Mouse (Mus musculus) liver, adult 2 months (tissue): Measurements from ENCODE around the gene Nfix. TPM values are rescaled to one million over a fixed set of nuclear protein-coding genes. Genes with fewer than 3 reads are reported as not detected.
A peak's percentile ranks its signal among the peaks of the same experiment; 100 is the strongest.

Experiments used
- DNase-seq: peaks from one replicate; pipeline ENCODE4 v3.0.0-alpha.2; 2011; ENCODE audit warnings: low read depth, low spot score; ENCODE audit errors: extremely low read depth
- H3K27ac ChIP-seq: fragments of 200-500 bp; replicated peaks from 2 replicates; pipeline ENCODE4 v1.5.1; 2012; ENCODE audit warnings: low read depth, mild to moderate bottlenecking, control low read depth, inconsistent platforms, low read length; ENCODE audit not compliant: insufficient read depth
- H3K27me3 ChIP-seq: fragments of 200-500 bp; 2 replicates; pipeline ENCODE4 v1.6.1; 2012; ENCODE audit warnings: mild to moderate bottlenecking, moderate library complexity, low read length, inconsistent platforms; ENCODE audit not compliant: control insufficient read depth, insufficient read depth
- H3K36me3 ChIP-seq: fragments of 200-500 bp; 2 replicates; pipeline ENCODE4 v1.6.1; 2012; ENCODE audit warnings: low read length, inconsistent platforms; ENCODE audit not compliant: control insufficient read depth, insufficient read depth
- H3K4me1 ChIP-seq: fragments of 200-500 bp; 2 replicates; pipeline ENCODE4 v1.6.1; 2011; ENCODE audit warnings: low read length; ENCODE audit not compliant: control insufficient read depth, insufficient read depth
- H3K4me3 ChIP-seq: fragments of 200-500 bp; 2 replicates; pipeline ENCODE4 v1.5.1; 2011; ENCODE audit warnings: low read depth, mild to moderate bottlenecking, control low read depth, low read length, moderate library complexity; ENCODE audit not compliant: insufficient read depth
- H3K79me2 ChIP-seq: fragments of 200-500 bp; 2 replicates; pipeline ENCODE4 v1.6.1; 2012; ENCODE audit warnings: inconsistent platforms, mild to moderate bottlenecking, low read length, moderate library complexity; ENCODE audit not compliant: control insufficient read depth, insufficient read depth
- H3K9ac ChIP-seq: fragments of 200-500 bp; 2 replicates; pipeline ENCODE4 v1.6.1; 2012; ENCODE audit warnings: low read depth, mild to moderate bottlenecking, control low read depth, inconsistent platforms, low read length
- CTCF ChIP-seq: fragments of 200-500 bp; IDR thresholded peaks from 2 replicates; pipeline ENCODE4 v1.5.1; 2011; ENCODE audit warnings: low read depth, low read length, control low read depth
- POLR2A ChIP-seq: fragments of 200-500 bp; IDR thresholded peaks from 2 replicates; pipeline ENCODE4 v1.6.1; 2011; ENCODE audit warnings: low read length, control low read depth; ENCODE audit not compliant: insufficient read depth; ENCODE audit errors: extremely low read depth
- WGBS: fragments of 180-500 bp; shearing (Covaris S2); methylation state at CpG from one replicate; pipeline ENCODE4 v1.1.7; 2018; 5-methylcytosine and 5-hydroxymethylcytosine counted together
- polyA plus RNA-seq: library from polyadenylated mRNA; depleted of rRNA; stranded (reverse); fragments of >200 nt; gene quantifications from 2 replicates; pipeline ENCODE4 v1.2.3, GENCODE M21; 2012; rRNA removed
- total RNA-seq: library from RNA; depleted of rRNA; stranded (reverse); fragments of >200 nt; gene quantifications from 2 replicates; pipeline ENCODE4 v1.2.3, GENCODE M21; 2014; rRNA removed

Nfix gene
- total and polyA plus RNA-seq, 2 experiments, result 20.7 to 32.9 TPM

- Histone ChIP-seq H3K27me3 (no peaks in the 10 kb centered on the region), H3K4me3 (no peak overlapping the region), H3K4me1 (peaks cover 13% of the 10 kb centered on the region), H3K27ac (no peak overlapping the region), H3K36me3 (no peaks in the 10 kb centered on the region), H3K79me2 (no peaks in the 10 kb centered on the region), H3K9ac (no peak overlapping the region)
- 86% methylated on average over 9 of the region's 9 CpGs for WGBS
- TF ChIP-seq CTCF (no peak), POLR2A (no peak)
- DNase-seq, result no peak
Measured at GRCm38 (mm10) chr8:84653092-84653631, 147.0 kb downstream of the Nfix start.

- DNase-seq, result peak; percentile 78
- Histone ChIP-seq H3K79me2 (no peaks in the 10 kb centered on the region), H3K4me3 (no peak overlapping the region), H3K27ac (peak overlapping the region; percentile 71), H3K36me3 (no peaks in the 10 kb centered on the region), H3K9ac (no peak overlapping the region), H3K27me3 (no peaks in the 10 kb centered on the region), H3K4me1 (peaks cover 10% of the 10 kb centered on the region)
- 23% methylated on average over 3 of the region's 3 CpGs for WGBS
- 0 out of 2 replicates have a peak, but pooled peaks have one; percentile 9 for TF ChIP-seq POLR2A
- no peak for TF ChIP-seq CTCF
Measured at GRCm38 (mm10) chr8:84650213-84650612, 149.9 kb downstream of the Nfix start.

Other genes starting within 250 kb of the Nfix start
- gene Ier2, start 137.5 kb downstream of the Nfix start, total RNA-seq, result 13.1 and 15.6 TPM in 2 replicates
- 12.0 and 12.6 TPM in 2 replicates for gene Ier2, start 137.5 kb downstream of the Nfix start, polyA plus RNA-seq
- gene Trmt1, start 114.0 kb downstream of the Nfix start, total RNA-seq, result 20.7 and 27.3 TPM in 2 replicates
- gene Trmt1, start 114.0 kb downstream of the Nfix start, polyA plus RNA-seq, result 44.6 and 58.6 TPM in 2 replicates
- gene Nacc1, start 112.5 kb downstream of the Nfix start, total RNA-seq, result 5.3 and 8.0 TPM in 2 replicates
- gene Nacc1, start 112.5 kb downstream of the Nfix start, polyA plus RNA-seq, result 31.0 and 32.6 TPM in 2 replicates
- gene Lyl1, start 98.9 kb downstream of the Nfix start, total RNA-seq, result 0.18 and 0.47 TPM in 2 replicates
- gene Lyl1, start 98.9 kb downstream of the Nfix start, polyA plus RNA-seq, result 0.71 and 1.3 TPM in 2 replicates
- not detected in 2 replicates for gene G430095P16Rik, start 77.3 kb downstream of the Nfix start, total RNA-seq
- 0.19 TPM in 1 of 2 replicates, not detected in the other for gene G430095P16Rik, start 77.3 kb downstream of the Nfix start, polyA plus RNA-seq
- 0.94 and 1.8 TPM in 2 replicates for gene Dand5, start 22.5 kb upstream of the Nfix start, total RNA-seq
- 2.0 and 2.6 TPM in 2 replicates for gene Dand5, start 22.5 kb upstream of the Nfix start, polyA plus RNA-seq
- 26.7 and 28.1 TPM in 2 replicates for gene Gadd45gip1, start 31.2 kb upstream of the Nfix start, total RNA-seq
- gene Gadd45gip1, start 31.2 kb upstream of the Nfix start, polyA plus RNA-seq, result 29.8 and 34.2 TPM in 2 replicates
- gene Rad23a, start 40.3 kb upstream of the Nfix start, total RNA-seq, result 28.2 and 40.7 TPM in 2 replicates
- gene Rad23a, start 40.3 kb upstream of the Nfix start, polyA plus RNA-seq, result 52.0 and 68.4 TPM in 2 replicates
- gene Calr, start 46.6 kb upstream of the Nfix start, total RNA-seq, result 411 and 458 TPM in 2 replicates
- 308 and 349 TPM in 2 replicates for gene Calr, start 46.6 kb upstream of the Nfix start, polyA plus RNA-seq
- 11.0 and 13.6 TPM in 2 replicates for gene Farsa, start 56.6 kb upstream of the Nfix start, total RNA-seq
- 24.1 and 32.4 TPM in 2 replicates for gene Farsa, start 56.6 kb upstream of the Nfix start, polyA plus RNA-seq
- gene Syce2, start 71.8 kb upstream of the Nfix start, total RNA-seq, result 1.1 and 1.6 TPM in 2 replicates
- 0.92 and 1.0 TPM in 2 replicates for gene Syce2, start 71.8 kb upstream of the Nfix start, polyA plus RNA-seq
- 461 and 560 TPM in 2 replicates for gene Gcdh, start 93.6 kb upstream of the Nfix start, total RNA-seq
- 1,882 and 2,081 TPM in 2 replicates for gene Gcdh, start 93.6 kb upstream of the Nfix start, polyA plus RNA-seq
- 4.8 and 5.8 TPM in 2 replicates for gene Klf1, start 101.6 kb upstream of the Nfix start, total RNA-seq
- 5.2 and 6.6 TPM in 2 replicates for gene Klf1, start 101.6 kb upstream of the Nfix start, polyA plus RNA-seq
- 13.0 and 16.1 TPM in 2 replicates for gene Dnase2a, start 108.2 kb upstream of the Nfix start, total RNA-seq
- gene Dnase2a, start 108.2 kb upstream of the Nfix start, polyA plus RNA-seq, result 16.1 and 20.0 TPM in 2 replicates
- 0.09 and 0.13 TPM in 2 replicates for gene Mast1, start 137.0 kb upstream of the Nfix start, total RNA-seq
- 0.25 and 0.43 TPM in 2 replicates for gene Mast1, start 137.0 kb upstream of the Nfix start, polyA plus RNA-seq
- not detected in 2 replicates for gene Rtbdn, start 146.6 kb upstream of the Nfix start, total RNA-seq
- gene Rtbdn, start 146.6 kb upstream of the Nfix start, polyA plus RNA-seq, result not detected in 2 replicates
- not detected in 2 replicates for gene Gm49661, start 169.1 kb upstream of the Nfix start, total RNA-seq
- gene Gm49661, start 169.1 kb upstream of the Nfix start, polyA plus RNA-seq, result 1.0 TPM in 1 of 2 replicates, not detected in the other
- 135 and 157 TPM in 2 replicates for gene Prdx2, start 169.2 kb upstream of the Nfix start, total RNA-seq
- gene Prdx2, start 169.2 kb upstream of the Nfix start, polyA plus RNA-seq, result 110 and 142 TPM in 2 replicates
- gene Rnaseh2a, start 169.4 kb upstream of the Nfix start, total RNA-seq, result 17.1 and 24.5 TPM in 2 replicates
- gene Rnaseh2a, start 169.4 kb upstream of the Nfix start, polyA plus RNA-seq, result 25.6 and 28.3 TPM in 2 replicates
- gene Junb, start 178.4 kb upstream of the Nfix start, total RNA-seq, result 29.5 and 45.6 TPM in 2 replicates
- gene Junb, start 178.4 kb upstream of the Nfix start, polyA plus RNA-seq, result 12.3 and 17.9 TPM in 2 replicates
- 12.4 and 14.2 TPM in 2 replicates for gene Hook2, start 190.3 kb upstream of the Nfix start, total RNA-seq
- 9.6 and 12.5 TPM in 2 replicates for gene Hook2, start 190.3 kb upstream of the Nfix start, polyA plus RNA-seq
- gene Best2, start 214.2 kb upstream of the Nfix start, total RNA-seq, result not detected in 2 replicates
- 0.06 TPM in 1 of 2 replicates, not detected in the other for gene Best2, start 214.2 kb upstream of the Nfix start, polyA plus RNA-seq
- gene Asna1, start 224.9 kb upstream of the Nfix start, total RNA-seq, result 30.3 and 33.8 TPM in 2 replicates
- gene Asna1, start 224.9 kb upstream of the Nfix start, polyA plus RNA-seq, result 60.0 and 71.6 TPM in 2 replicates
- gene Trir, start 226.5 kb upstream of the Nfix start, total RNA-seq, result 83.2 and 94.1 TPM in 2 replicates
- 69.5 and 80.8 TPM in 2 replicates for gene Trir, start 226.5 kb upstream of the Nfix start, polyA plus RNA-seq
- 15.4 and 23.3 TPM in 2 replicates for gene Tnpo2, start 236.6 kb upstream of the Nfix start, total RNA-seq
- 28.8 and 33.1 TPM in 2 replicates for gene Tnpo2, start 236.6 kb upstream of the Nfix start, polyA plus RNA-seq